Mouse (Mus musculus) embryonic fibroblast, embryonic 13.5 days (primary cell): ENCODE results near the gene Ascc2. TPM values are rescaled to one million over a fixed set of nuclear protein-coding genes. Genes with fewer than 3 reads are reported as not detected.

Source experiments
- H3K27ac ChIP-seq: 2 replicates; pipeline ENCODE4 v1.5.1; 2012; ENCODE audit warnings: low read length, control low read depth, inconsistent platforms; ENCODE audit not compliant: insufficient read depth
- H3K4me1 ChIP-seq: 2 replicates; pipeline ENCODE4 v1.6.1; 2011; ENCODE audit warnings: low read length; ENCODE audit not compliant: control insufficient read depth, insufficient read depth
- H3K4me3 ChIP-seq: 2 replicates; pipeline ENCODE4 v1.5.1; 2011; ENCODE audit warnings: mild to moderate bottlenecking, control low read depth, low read length; ENCODE audit not compliant: insufficient read depth
- CTCF ChIP-seq: IDR thresholded peaks from 2 replicates; pipeline ENCODE4 v1.5.1; 2011; ENCODE audit warnings: mild to moderate bottlenecking, control low read depth, low read length, moderate library complexity, borderline replicate concordance; ENCODE audit not compliant: insufficient read depth
- POLR2A ChIP-seq: IDR thresholded peaks from 2 replicates; pipeline ENCODE4 v1.6.1; 2011; ENCODE audit warnings: low read depth, mild to moderate bottlenecking, control low read depth, low read length, moderate library complexity
- polyA plus RNA-seq: library from polyadenylated mRNA; stranded (reverse); fragments of >200 nt; gene quantifications from 2 replicates; pipeline ENCODE4 v1.2.4, GENCODE M21; 2011; ENCODE audit warnings: low read depth; ENCODE audit not compliant: missing spikeins, insufficient read length

The Ascc2 gene
- polyA plus RNA-seq, 1 experiment: 34.3 TPM

- H3K27ac ChIP-seq: no peak overlapping the region
- TF ChIP-seq CTCF (no peak), POLR2A (no peak)
- no peak overlapping the region for H3K4me3 ChIP-seq
- H3K4me1 ChIP-seq: no peaks in the 10 kb centered on the region
Observed at GRCm38 (mm10) chr11:4646409-4646808, 8.9 kb downstream of the Ascc2 start.

- Histone ChIP-seq H3K27ac (no peak overlapping the region), H3K4me1 (no peaks in the 10 kb centered on the region; the same call in 1 of the 2 replicates)
- TF ChIP-seq CTCF (no peak), POLR2A (no peak)
Observed at GRCm38 (mm10) chr11:4659818-4660217, 22.3 kb downstream of the Ascc2 start.

GRCm38 (mm10) chr11:4660309-4661025 is 22.9 kb downstream of the Ascc2 start:
- no peak for TF ChIP-seq POLR2A
- no peak for TF ChIP-seq CTCF
- Histone ChIP-seq H3K4me3 (no peak overlapping the region), H3K4me1 (no peaks in the 10 kb centered on the region; the same call in 1 of the 2 replicates), H3K27ac (no peak overlapping the region)

More at GRCm38 (mm10) chr11:4659818-4660217, 22.3 kb downstream of the Ascc2 start:
- no peak overlapping the region for H3K4me3 ChIP-seq

GRCm38 (mm10) chr11:4661324-4661723 is 23.8 kb downstream of the Ascc2 start:
- Histone ChIP-seq H3K27ac (no peak overlapping the region), H3K4me3 (no peak overlapping the region), H3K4me1 (no peaks in the 10 kb centered on the region; the same call in 1 of the 2 replicates)
- TF ChIP-seq POLR2A: no peak
- TF ChIP-seq CTCF: no peak

GRCm38 (mm10) chr11:4661871-4662495 is 24.4 kb downstream of the Ascc2 start:
- H3K4me1 ChIP-seq: no peaks in the 10 kb centered on the region; the same call in 1 of the 2 replicates
- no peak overlapping the region for H3K27ac ChIP-seq
- H3K4me3 ChIP-seq: no peak overlapping the region
- no peak for TF ChIP-seq CTCF
- no peak for TF ChIP-seq POLR2A

- Histone ChIP-seq H3K4me1 (no peaks in the 10 kb centered on the region; the same call in 1 of the 2 replicates), H3K27ac (no peak overlapping the region), H3K4me3 (no peak overlapping the region)
- no peak for TF ChIP-seq CTCF
Observed at GRCm38 (mm10) chr11:4662496-4662878, 24.9 kb downstream of the Ascc2 start.

- Histone ChIP-seq H3K27ac (no peak overlapping the region), H3K4me1 (no peaks in the 10 kb centered on the region), H3K4me3 (no peak overlapping the region)
- TF ChIP-seq POLR2A (no peak), CTCF (no peak)
Observed at GRCm38 (mm10) chr11:4671736-4672135, 34.2 kb downstream of the Ascc2 start.

GRCm38 (mm10) chr11:4674593-4674992 is 37.0 kb downstream of the Ascc2 start:
- no peaks in the 10 kb centered on the region for H3K4me1 ChIP-seq
- TF ChIP-seq CTCF (no peak), POLR2A (no peak)

GRCm38 (mm10) chr11:4675126-4675562 is 37.6 kb downstream of the Ascc2 start:
- TF ChIP-seq CTCF (no peak), POLR2A (no peak)
- Histone ChIP-seq H3K27ac (no peak overlapping the region), H3K4me1 (no peaks in the 10 kb centered on the region), H3K4me3 (no peak overlapping the region)

More at GRCm38 (mm10) chr11:4674593-4674992, 37.0 kb downstream of the Ascc2 start:
- Histone ChIP-seq H3K4me3 (no peak overlapping the region), H3K27ac (no peak overlapping the region)

- TF ChIP-seq CTCF (no peak), POLR2A (no peak)
- Histone ChIP-seq H3K4me1 (no peaks in the 10 kb centered on the region), H3K4me3 (no peak overlapping the region), H3K27ac (no peak overlapping the region)
Observed at GRCm38 (mm10) chr11:4675693-4676092, 38.1 kb downstream of the Ascc2 start.
